In genomic region chr9:46110648-46111047, GRCm38 (mm10) we compare ENCODE assay signal across 9 mouse cellular contexts.
DNase-seq lines count a peak whose midpoint lies in the region; ATAC-seq lines count a peak whose summit lies in the region.
"Had no signal": no experiment of that assay in that cellular context is flagged by ENCODE, and none has a peak within 500 bp of the region (broad histone marks: within the 10 kb centered on the region; RNA-seq: fewer than 3 reads in every experiment).

No protein-coding gene starts in this region.

- no peak overlapping the region for H3K9ac ChIP-seq in embryonic facial prominence, embryonic 15.5 days
- H3K9ac ChIP-seq: hindbrain, embryonic 15.5 days had no signal

- no peaks in the 10 kb centered on the region for H3K9me3 ChIP-seq in embryonic facial prominence, embryonic 15.5 days (replicated peaks)
- H3K9me3 ChIP-seq: hindbrain, embryonic 15.5 days had no signal

- WGBS in embryonic facial prominence, embryonic 15.5 days, result 36% methylated on average over 7 of the region's 7 CpGs

- no peaks in the 10 kb centered on the region for H3K36me3 ChIP-seq in embryonic facial prominence, embryonic 15.5 days
- H3K36me3 ChIP-seq: hindbrain, embryonic 15.5 days had no signal

- no peaks in the 10 kb centered on the region for H3K27me3 ChIP-seq in embryonic facial prominence, embryonic 15.5 days
- H3K27me3 ChIP-seq: hindbrain, embryonic 15.5 days had no signal

- H3K4me2 ChIP-seq in embryonic facial prominence, embryonic 15.5 days (replicated peaks), result no peak overlapping the region
- H3K4me2 ChIP-seq: hindbrain, embryonic 15.5 days had no signal

- peaks cover 39% of the 10 kb centered on the region for H3K4me1 ChIP-seq in embryonic facial prominence, embryonic 15.5 days

- H3K4me3 ChIP-seq in embryonic facial prominence, embryonic 15.5 days (replicated peaks), result no peak overlapping the region
- H3K4me3 ChIP-seq: hindbrain, embryonic 15.5 days had no signal

- no peak for ATAC-seq in embryonic facial prominence, embryonic 15.5 days (ENCODE audit: insufficient number of reproducible peaks, low FRiP score, low TSS enrichment, low read depth)

- DNase-seq in adipocyte (ENCODE audit: low spot score), result peak; percentile 64
- DNase-seq in kidney, adult 9 months, result peak; percentile 56
- DNase-seq in lung, postnatal 25 days (ENCODE audit: low spot score), result peak; percentile 38
- no peak for DNase-seq in cerebellum, adult 9-11 months
- no peak for DNase-seq in embryo, embryonic 9.5 days (ENCODE audit: extremely low spot score)
- no peak for DNase-seq in right cerebral cortex, adult 2 months (ENCODE audit: low spot score in 2 of 2)
- DNase-seq: thymus, postnatal 36 days had no signal

- peak overlapping the region; percentile 52 for H3K27ac ChIP-seq in embryonic facial prominence, embryonic 15.5 days (replicated peaks)
- H3K27ac ChIP-seq: hindbrain, embryonic 15.5 days had no signal

Comparison
In these comparisons a context has a peak if more than half of its experiments do, and no peak if none do; other contexts are left out.
1. DNase-seq: peak in adipocyte (single experiment), kidney, adult 9 months (single experiment) and lung, postnatal 25 days (single experiment); none in cerebellum, adult 9-11 months (single experiment), embryo, embryonic 9.5 days (single experiment) and right cerebral cortex, adult 2 months (0 of 2).